Mouse (Mus musculus) CH12.LX (cell line): ENCODE measurements at regions not wholly inside any gene's neighbourhood (a gene's known extent, or its start where the extent isn't known, plus 50 kb on each side); places are given as distances from the start of the nearest gene placed in this dataset.

Source experiments
- DNase-seq: peaks from one replicate; pipeline ENCODE4 v3.0.0-alpha.2; 2013; ENCODE audit errors: extremely low read depth
- H3K27ac ChIP-seq: 2 replicates; pipeline ENCODE4 v1.5.1; 2012; ENCODE audit warnings: low read depth, mild to moderate bottlenecking, control low read depth, moderate library complexity; ENCODE audit not compliant: insufficient read depth
- H3K27me3 ChIP-seq: replicated peaks from 2 replicates; pipeline ENCODE3; 2012; ENCODE audit warnings: inconsistent platforms
- H3K36me3 ChIP-seq, 2 experiments: replicated peaks in 1 of 2; 2 replicates each; pipeline versions ENCODE3 to v1.6.1; 2012; ENCODE audit warnings: inconsistent platforms in 1 of 2, low read length in 1 of 2, mild to moderate bottlenecking in 1 of 2, mixed read lengths in 1 of 2, moderate library complexity in 1 of 2; ENCODE audit not compliant: control insufficient read depth in 1 of 2, insufficient read depth in 1 of 2
- H3K4me1 ChIP-seq, 2 experiments: 2 replicates each; pipeline ENCODE4 v1.6.1; 2012; ENCODE audit warnings: inconsistent platforms in 1 of 2, moderate library complexity in 1 of 2; ENCODE audit not compliant: insufficient read depth in 2 of 2, control insufficient read depth in 1 of 2
- H3K4me2 ChIP-seq: 2 replicates; pipeline ENCODE4 v1.6.1; 2012; ENCODE audit warnings: low read depth, mild to moderate bottlenecking, control low read depth; ENCODE audit not compliant: poor library complexity, insufficient read depth, severe bottlenecking
- H3K4me3 ChIP-seq, 3 experiments: fragments of 150-350 bp in 1 of 3; sonication (generic) in 1 of 3; replicated peaks in 1 of 3; 2 replicates each; pipeline versions ENCODE3 to v1.5.1; 2011 to 2012; ENCODE audit warnings: low read depth in 2 of 3, low read length in 2 of 3, mild to moderate bottlenecking in 2 of 3, moderate library complexity in 2 of 3, control low read depth in 1 of 3, improper control_type of control experiment in 1 of 3, inconsistent platforms in 1 of 3, mixed read lengths in 1 of 3; ENCODE audit not compliant: poor library complexity in 1 of 3
- H3K79me2 ChIP-seq: replicated peaks from 2 replicates; pipeline ENCODE4 v1.6.1; 2012; ENCODE audit warnings: mild to moderate bottlenecking, moderate library complexity; ENCODE audit not compliant: control insufficient read depth, poor library complexity, insufficient read depth, severe bottlenecking; ENCODE audit errors: extremely low read depth
- H3K9ac ChIP-seq: 2 replicates; pipeline ENCODE4 v1.6.1; 2012; ENCODE audit warnings: low read depth, mild to moderate bottlenecking, control low read depth, moderate library complexity; ENCODE audit not compliant: insufficient read depth
- H3K9me3 ChIP-seq: replicated peaks from 2 replicates; pipeline ENCODE3; 2012; ENCODE audit warnings: low read length, inconsistent platforms, mixed read lengths
- BHLHE40 ChIP-seq: IDR thresholded peaks from 2 replicates; pipeline ENCODE4 v1.6.1; 2011; ENCODE audit warnings: mild to moderate bottlenecking, low read depth, low read length, improper control_type of control experiment
- CHD1 ChIP-seq: IDR thresholded peaks from 2 replicates; pipeline ENCODE4 v1.6.1; 2012; ENCODE audit warnings: low read depth, low read length, improper control_type of control experiment, inconsistent platforms
- E2F4 ChIP-seq: IDR thresholded peaks from 2 replicates; pipeline ENCODE4 v1.6.1; 2011; ENCODE audit warnings: low read depth, low read length, improper control_type of control experiment; ENCODE audit not compliant: insufficient replicate concordance
- ELF1 ChIP-seq: IDR thresholded peaks from 2 replicates; pipeline ENCODE4 v1.6.1; 2014; ENCODE audit warnings: low read depth, mild to moderate bottlenecking, inconsistent platforms, low read length, improper control_type of control experiment
- EP300 ChIP-seq: IDR thresholded peaks from 2 replicates; pipeline ENCODE4 v1.6.1; 2011; ENCODE audit warnings: low read length, improper control_type of control experiment
- ETS1 ChIP-seq: conservative IDR thresholded peaks from 2 replicates; pipeline ENCODE4 v1.6.1; 2012; ENCODE audit warnings: low read depth, mild to moderate bottlenecking, inconsistent platforms, low read length, improper control_type of control experiment, moderate library complexity
- HCFC1 ChIP-seq: IDR thresholded peaks from 2 replicates; pipeline ENCODE4 v1.6.1; 2012; ENCODE audit warnings: low read depth, mild to moderate bottlenecking, inconsistent platforms, low read length, improper control_type of control experiment
- IRF4 ChIP-seq: IDR thresholded peaks from 2 replicates; pipeline ENCODE4 v1.6.1; 2014; ENCODE audit warnings: low read depth, mild to moderate bottlenecking, inconsistent platforms, low read length, improper control_type of control experiment
- JUN ChIP-seq: IDR thresholded peaks from 2 replicates; pipeline ENCODE4 v1.6.1; 2011; ENCODE audit warnings: low read depth, mild to moderate bottlenecking, low read length, improper control_type of control experiment, moderate library complexity; ENCODE audit not compliant: insufficient read depth
- JUND ChIP-seq: conservative IDR thresholded peaks from 2 replicates; pipeline ENCODE4 v1.6.1; 2011; ENCODE audit warnings: low read depth, low read length, improper control_type of control experiment
- MAFK ChIP-seq: IDR thresholded peaks from 2 replicates; pipeline ENCODE4 v1.6.1; 2011; ENCODE audit warnings: low read length, improper control_type of control experiment; ENCODE audit not compliant: insufficient replicate concordance
- MEF2A ChIP-seq: IDR thresholded peaks from 2 replicates; pipeline ENCODE4 v1.6.1; 2014; ENCODE audit warnings: low read depth, mild to moderate bottlenecking, inconsistent platforms, low read length, improper control_type of control experiment, borderline replicate concordance
- MXI1 ChIP-seq: IDR thresholded peaks from 2 replicates; pipeline ENCODE4 v1.6.1; 2011; ENCODE audit warnings: mild to moderate bottlenecking, low read depth, low read length, improper control_type of control experiment
- MYC ChIP-seq: IDR thresholded peaks from 2 replicates; pipeline ENCODE4 v1.6.1; 2011; ENCODE audit warnings: low read depth, mild to moderate bottlenecking, improper control_type of control experiment, low read length
- NELFE ChIP-seq: IDR thresholded peaks from 2 replicates; pipeline ENCODE4 v1.6.1; 2011; ENCODE audit warnings: low read depth, low read length, improper control_type of control experiment
- NRF1 ChIP-seq: IDR thresholded peaks from 2 replicates; pipeline ENCODE4 v1.6.1; 2014; ENCODE audit warnings: low read depth, mild to moderate bottlenecking, inconsistent platforms, low read length, improper control_type of control experiment, moderate library complexity
- POLR2A ChIP-seq: IDR thresholded peaks from 2 replicates; pipeline ENCODE4 v1.6.1; 2011; ENCODE audit warnings: low read depth, mild to moderate bottlenecking, improper control_type of control experiment, low read length
- POLR2AphosphoS2 ChIP-seq: IDR thresholded peaks from 2 replicates; pipeline ENCODE4 v1.6.1; 2011; ENCODE audit warnings: low read depth, low read length, improper control_type of control experiment
- RAD21 ChIP-seq: IDR thresholded peaks from 2 replicates; pipeline ENCODE4 v1.6.1; 2011; ENCODE audit warnings: low read depth, mild to moderate bottlenecking, low read length, improper control_type of control experiment, moderate library complexity
- SMC3 ChIP-seq: IDR thresholded peaks from 2 replicates; pipeline ENCODE4 v1.6.1; 2011; ENCODE audit warnings: low read depth, low read length, improper control_type of control experiment
- TBP ChIP-seq: conservative IDR thresholded peaks from 2 replicates; pipeline ENCODE4 v1.6.1; 2011; ENCODE audit warnings: low read depth, low read length, improper control_type of control experiment
- UBTF ChIP-seq: IDR thresholded peaks from 2 replicates; pipeline ENCODE4 v1.6.1; 2012; ENCODE audit warnings: low read depth, mild to moderate bottlenecking, inconsistent platforms, low read length, improper control_type of control experiment, moderate library complexity
- USF1 ChIP-seq: IDR thresholded peaks from 2 replicates; pipeline ENCODE4 v1.6.1; 2014; ENCODE audit warnings: low read depth, mild to moderate bottlenecking, inconsistent platforms, low read length, improper control_type of control experiment
- USF2 ChIP-seq: conservative IDR thresholded peaks from 2 replicates; pipeline ENCODE4 v1.6.1; 2011; ENCODE audit warnings: low read depth, low read length, improper control_type of control experiment
- ZC3H11A ChIP-seq: IDR thresholded peaks from 2 replicates; pipeline ENCODE4 v1.6.1; 2012; ENCODE audit warnings: low read depth, mild to moderate bottlenecking, inconsistent platforms, low read length, improper control_type of control experiment
- ZKSCAN1 ChIP-seq: IDR thresholded peaks from 2 replicates; pipeline ENCODE4 v1.6.1; 2012; ENCODE audit warnings: low read depth, inconsistent platforms, low read length, improper control_type of control experiment, borderline replicate concordance
- ZMIZ1 ChIP-seq: IDR thresholded peaks from 2 replicates; pipeline ENCODE4 v1.6.1; 2012; ENCODE audit warnings: low read depth, mild to moderate bottlenecking, inconsistent platforms, low read length, improper control_type of control experiment
- ZNF384 ChIP-seq: IDR thresholded peaks from 2 replicates; pipeline ENCODE4 v1.6.1; 2012; ENCODE audit warnings: low read depth, low read length, improper control_type of control experiment, inconsistent platforms
- dilution Hi-C: fragments of 300-500 bp; cut with MboI; formaldehyde crosslinking; loops from 2 replicates; pipeline ENCODE4 v1.14.3; 2020; ENCODE audit warnings: low sequenced_read_pairs; ENCODE audit not compliant: extremely low pct_unique_long_range_greater_than_20kb, extremely low pct_ligation_motif_present
- in situ Hi-C: fragments of 300-500 bp; cut with MboI; formaldehyde crosslinking; loops from 3 replicates; pipeline ENCODE4 v1.14.3; 2019; ENCODE audit warnings: low sequenced_read_pairs, low pct_ligation_motif_present, low pct_unique_long_range_greater_than_20kb, mixed read lengths

GRCm38 (mm10) chr16:24173783-24174518 lies 185.3 kb upstream of the Bcl6 start:
- TF ChIP-seq NELFE (no peak), EP300 (no peak), MAFK (no peak), HCFC1 (no peak), IRF4 (no peak), NRF1 (no peak), ZKSCAN1 (no peak), ZMIZ1 (no peak), ETS1 (no peak), RAD21 (no peak), ZC3H11A (no peak), POLR2AphosphoS2 (no peak), ZNF384 (no peak), USF2 (no peak), JUN (no peak), BHLHE40 (no peak), UBTF (no peak), TBP (no peak), POLR2A (no peak), SMC3 (no peak)
- Histone ChIP-seq H3K4me3 (no peak overlapping the region), H3K27ac (no peak overlapping the region), H3K79me2 (no peaks in the 10 kb centered on the region), H3K4me1 (peaks cover 3 to 45% of the 10 kb centered on the region in 2 experiments), H3K9ac (no peak overlapping the region), H3K9me3 (no peaks in the 10 kb centered on the region), H3K27me3 (peaks cover 83% of the 10 kb centered on the region), H3K36me3 (no peaks in the 10 kb centered on the region), H3K4me2 (no peak overlapping the region)
- no peak for DNase-seq
- dilution Hi-C loops = no loop called here
- in situ Hi-C loops = no loop called here

GRCm38 (mm10) chr16:24172653-24173052 lies 184.0 kb upstream of the Bcl6 start:
- Histone ChIP-seq H3K4me1 (peaks cover 3 to 45% of the 10 kb centered on the region in 2 experiments), H3K36me3 (no peaks in the 10 kb centered on the region), H3K4me2 (no peak overlapping the region), H3K9ac (no peak overlapping the region), H3K27me3 (peaks cover 83% of the 10 kb centered on the region), H3K27ac (no peak overlapping the region), H3K9me3 (no peaks in the 10 kb centered on the region), H3K79me2 (no peaks in the 10 kb centered on the region), H3K4me3 (no peak overlapping the region)
- dilution Hi-C loops = no loop called here
- no peak for DNase-seq
- TF ChIP-seq USF1 (no peak), ETS1 (no peak), MYC (no peak), RAD21 (no peak), NELFE (no peak), ZC3H11A (no peak), POLR2A (no peak), MXI1 (no peak), MAFK (no peak), CHD1 (no peak), ELF1 (no peak), E2F4 (no peak), EP300 (no peak), MEF2A (no peak), SMC3 (no peak), JUND (no peak)
- in situ Hi-C loops = no loop called here
